In genomic region chr19:14128397-14129209, GRCm38 (mm10) we compare ENCODE assay signal across 15 mouse cellular contexts.
DNase-seq lines count a peak whose midpoint lies in the region; ATAC-seq and TF ChIP-seq lines count a peak whose summit lies in the region.
"Had no signal": no experiment of that assay in that cellular context is flagged by ENCODE, and none has a peak within 500 bp of the region (broad histone marks: within the 10 kb centered on the region; RNA-seq: fewer than 3 reads in every experiment).

No protein-coding gene starts in this region.

- ATAC-seq in forebrain, embryonic 11.5 days (replicated peaks; ENCODE audit: low FRiP score), result no peak
- ATAC-seq in midbrain, embryonic 11.5 days (ENCODE audit: low FRiP score), result no peak
- ATAC-seq: activated CD4-positive, CD25-positive, alpha-beta regulatory T cell, adult 4 months had no signal

- intact Hi-C loops in left cerebral cortex, adult 2 months (cut with DNase I), result no loop called here

- no peaks in the 10 kb centered on the region for H3K36me3 ChIP-seq in forebrain, embryonic 10.5 days (replicated peaks)
- H3K36me3 ChIP-seq in forebrain, embryonic 11.5 days (ENCODE audit: control insufficient read depth, insufficient read depth, low read length), result no peaks in the 10 kb centered on the region
- H3K36me3 ChIP-seq in midbrain, embryonic 11.5 days (ENCODE audit: control insufficient read depth, insufficient read depth, low read length), result no peaks in the 10 kb centered on the region
- no peaks in the 10 kb centered on the region for H3K36me3 ChIP-seq in midbrain, embryonic 10.5 days

- H3K27ac ChIP-seq in forebrain, embryonic 10.5 days, result no peak overlapping the region
- no peak overlapping the region for H3K27ac ChIP-seq in forebrain, embryonic 11.5 days (ENCODE audit: low read depth, low read length)
- H3K27ac ChIP-seq in midbrain, embryonic 11.5 days (ENCODE audit: low read depth, low read length), result no peak overlapping the region
- H3K27ac ChIP-seq in midbrain, embryonic 10.5 days (replicated peaks), result no peak overlapping the region
- H3K27ac ChIP-seq in left cerebral cortex, adult 2 months, result no peak overlapping the region

- H3K4me3 ChIP-seq in forebrain, embryonic 10.5 days, result no peak overlapping the region
- H3K4me3 ChIP-seq in forebrain, embryonic 11.5 days (ENCODE audit: low read depth, low read length), result no peak overlapping the region
- H3K4me3 ChIP-seq in midbrain, embryonic 11.5 days (ENCODE audit: low read depth, low read length), result no peak overlapping the region
- no peak overlapping the region for H3K4me3 ChIP-seq in midbrain, embryonic 10.5 days
- H3K4me3 ChIP-seq in left cerebral cortex, adult 2 months, result no peak overlapping the region
- H3K4me3 ChIP-seq: erythroblast, embryonic 14.5 days had no signal

- H3K9ac ChIP-seq in forebrain, embryonic 11.5 days (ENCODE audit: low read length), result no peak overlapping the region
- no peak overlapping the region for H3K9ac ChIP-seq in midbrain, embryonic 11.5 days (ENCODE audit: low read length)

- no peak for TF ChIP-seq CTCF in left cerebral cortex, adult 2 months (IDR thresholded peaks at IDR 0.05)

- no peak overlapping the region for H3K4me2 ChIP-seq in forebrain, embryonic 11.5 days (ENCODE audit: low read depth, low read length, severe bottlenecking)
- H3K4me2 ChIP-seq in midbrain, embryonic 11.5 days, result no peak overlapping the region
- H3K4me2 ChIP-seq: liver, embryonic 11.5 days had no signal

- H3K9me3 ChIP-seq in forebrain, embryonic 10.5 days, result no peaks in the 10 kb centered on the region
- H3K9me3 ChIP-seq in forebrain, embryonic 11.5 days (ENCODE audit: control insufficient read depth, low read length), result no peaks in the 10 kb centered on the region
- H3K9me3 ChIP-seq in midbrain, embryonic 11.5 days (ENCODE audit: control insufficient read depth, low read length), result no peaks in the 10 kb centered on the region
- no peaks in the 10 kb centered on the region for H3K9me3 ChIP-seq in midbrain, embryonic 10.5 days (replicated peaks)

- H3K27me3 ChIP-seq in forebrain, embryonic 10.5 days (ENCODE audit: poor library complexity, severe bottlenecking), result peaks cover 52% of the 10 kb centered on the region
- peaks cover 7% of the 10 kb centered on the region; the same call in 1 of the 2 replicates for H3K27me3 ChIP-seq in forebrain, embryonic 11.5 days (ENCODE audit: control insufficient read depth, insufficient read depth, low read length)
- peaks cover 66% of the 10 kb centered on the region for H3K27me3 ChIP-seq in midbrain, embryonic 11.5 days (ENCODE audit: control insufficient read depth, insufficient read depth, low read length)
- peaks cover 95% of the 10 kb centered on the region for H3K27me3 ChIP-seq in midbrain, embryonic 10.5 days (ENCODE audit: low read depth, poor library complexity, severe bottlenecking)

- peaks cover 37% of the 10 kb centered on the region for H3K4me1 ChIP-seq in forebrain, embryonic 10.5 days
- 0 out of 2 replicates have a peak, but pooled peaks cover 3% of the 10 kb centered on the region for H3K4me1 ChIP-seq in forebrain, embryonic 11.5 days (replicated peaks; ENCODE audit: control insufficient read depth, insufficient read depth, low read length)
- peaks cover 5% of the 10 kb centered on the region; the same call in 1 of the 2 replicates for H3K4me1 ChIP-seq in midbrain, embryonic 11.5 days (ENCODE audit: control insufficient read depth, insufficient read depth, low read length)
- peaks cover 23% of the 10 kb centered on the region for H3K4me1 ChIP-seq in midbrain, embryonic 10.5 days

- WGBS in forebrain, embryonic 10.5 days, result 11% methylated on average over 8 of the region's 8 CpGs
- WGBS in forebrain, embryonic 11.5 days, result 9% methylated on average over 8 of the region's 8 CpGs
- WGBS in midbrain, embryonic 11.5 days, result 43% methylated on average over 8 of the region's 8 CpGs
- 45% methylated on average over 8 of the region's 8 CpGs for WGBS in midbrain, embryonic 10.5 days

- DNase-seq in forebrain, embryonic 10.5 days (ENCODE audit: extremely low spot score, low spot score), result peak; percentile 17
- DNase-seq in forebrain, embryonic 11.5 days (ENCODE audit: low spot score), result no peak
- peak; percentile 86 for DNase-seq in midbrain, embryonic 11.5 days (ENCODE audit: low spot score, missing footprints)
- no peak for DNase-seq in midbrain, embryonic 10.5 days (ENCODE audit: low spot score)
- peak; percentile 4 for DNase-seq in kidney, postnatal 10 days
- DNase-seq in left cerebral cortex, adult 2 months (ENCODE audit: extremely low spot score in 1 of 2, low spot score in 2 of 2), result no peak
- DNase-seq in spleen, postnatal 10 days (ENCODE audit: low spot score in 2 of 2), result no peak
- DNase-seq in spleen, adult 18-20 months, result no peak
- DNase-seq: cerebellum, adult 8-10 months; heart, adult 11 months; heart, postnatal 36 days; lung, postnatal 4 days had no signal

Comparison
In these comparisons a context has a peak if more than half of its experiments do, and no peak if none do; other contexts are left out.
1. DNase-seq: peak in forebrain, embryonic 10.5 days (single experiment), midbrain, embryonic 11.5 days (single experiment) and kidney, postnatal 10 days (single experiment); none in forebrain, embryonic 11.5 days (single experiment), midbrain, embryonic 10.5 days (single experiment), left cerebral cortex, adult 2 months (0 of 2), spleen, postnatal 10 days (0 of 2) and spleen, adult 18-20 months (0 of 2).